Mouse (Mus musculus): ENCODE results near the gene Sco1.
A peak's percentile ranks its signal among the peaks of the same experiment; 100 is the strongest.
"Not testable (repeated sequence)": the region's sequence is repeated elsewhere in the genome, so short reads cannot be mapped to it uniquely, and the experiment has no call there.

Sco1 gene

GRCm38 (mm10) chr11:67052321-67052952 lies at the start of gene Sco1, which contains the start of gene Adprm:
Sco1 (plus strand) TSS chr11:67052670.
Adprm (minus strand) TSS chr11:67052594.
- peak; percentile 88 to 89 for DNase-seq

GRCm38 (mm10) chr11:67002911-67003310 lies 49.6 kb upstream of the Sco1 start:
- peak; percentile 55 to 69 for DNase-seq

- DNase-seq, result peak; percentile 60 to 69
These were observed 44.5 kb upstream of the Sco1 start for GRCm38 (mm10) chr11:67007961-67008360.

GRCm38 (mm10) chr11:67008528-67008927 lies 43.9 kb upstream of the Sco1 start:
- no peak for DNase-seq

DNA sequence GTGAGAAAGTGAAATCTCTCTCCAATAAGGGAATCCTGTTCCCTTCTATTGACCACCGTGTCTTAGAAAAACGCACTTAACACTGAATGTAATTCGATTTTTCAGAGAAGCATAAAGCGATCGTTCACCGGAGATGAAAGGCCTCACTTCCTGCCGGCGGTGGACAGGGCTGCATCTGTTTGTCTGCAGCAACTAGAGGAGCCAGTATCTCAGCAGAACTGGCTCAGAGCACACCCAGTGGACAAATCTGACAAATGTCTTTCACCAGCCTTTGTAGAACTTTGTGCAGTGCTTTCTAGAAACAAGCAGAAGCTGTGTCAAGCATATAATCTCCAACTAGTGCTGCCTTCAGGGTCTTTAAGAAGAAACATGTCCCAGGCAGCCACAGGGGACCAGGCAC lies 42.0 kb upstream of the Sco1 start:
- DNase-seq, result peak; percentile 32 to 40

DNA sequence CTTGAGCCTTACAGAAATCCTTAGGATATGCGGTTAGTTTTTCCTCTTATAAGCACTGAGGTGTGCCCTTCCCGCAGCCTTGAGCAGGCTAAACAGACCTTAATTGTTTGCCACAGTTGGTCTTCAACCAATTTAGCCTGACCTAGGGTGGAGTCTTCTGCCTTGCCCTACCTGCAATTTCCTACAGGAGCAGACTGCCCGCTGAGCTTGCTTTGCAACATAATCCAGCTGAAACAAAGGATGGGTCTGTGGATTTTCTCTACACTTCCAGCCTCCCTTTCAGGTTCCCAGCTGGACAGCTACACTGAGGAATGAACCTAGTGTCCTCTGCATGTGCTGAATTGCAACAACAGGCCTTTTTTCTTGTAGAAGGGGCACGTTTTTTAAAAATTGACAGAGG lies 40.8 kb upstream of the Sco1 start:
- DNase-seq, result no peak

DNA sequence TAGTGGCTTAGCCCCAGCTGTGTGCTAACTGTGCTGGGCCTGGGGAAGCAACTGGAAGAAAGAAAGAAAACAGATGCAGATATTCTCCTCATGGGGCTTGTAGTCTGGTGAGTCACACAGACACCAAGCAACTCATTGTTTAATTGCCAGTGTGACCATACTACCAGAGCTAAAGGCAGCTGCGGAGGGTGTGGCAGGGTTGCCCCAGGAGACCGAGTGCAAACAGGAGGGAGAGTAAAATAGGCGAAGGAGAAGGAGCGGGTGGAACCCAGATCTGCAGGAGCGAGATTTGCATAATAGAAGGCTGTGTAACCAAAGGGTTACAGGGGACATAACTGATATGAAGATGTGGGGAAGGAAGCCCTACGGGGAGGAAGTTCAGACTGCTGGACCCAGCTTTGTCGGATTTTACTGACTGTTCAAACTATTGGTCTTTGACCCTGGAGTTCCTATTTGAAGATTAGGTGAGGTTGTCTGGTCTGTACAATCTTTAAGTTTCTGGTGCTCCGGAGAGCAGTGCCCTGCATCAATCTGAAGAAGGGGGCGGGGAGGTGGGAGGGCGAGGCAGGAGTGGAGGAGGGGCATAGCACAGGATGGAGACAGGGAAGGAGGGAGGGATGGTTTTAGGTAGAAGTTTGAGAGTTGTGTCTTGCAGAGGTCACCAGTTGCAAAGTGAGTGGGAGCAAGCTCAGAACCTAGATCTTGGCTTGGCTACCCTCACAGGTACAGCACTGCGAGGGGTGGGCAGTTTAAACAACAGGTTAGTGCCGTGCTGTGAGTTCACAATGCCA lies 34.5 kb upstream of the Sco1 start:
- no peak for DNase-seq

- peak in 1 of 2 experiments; percentile 33 for DNase-seq
These were observed 32.6 kb upstream of the Sco1 start for GRCm38 (mm10) chr11:67019711-67020475.

GRCm38 (mm10) chr11:67020948-67021347 lies 31.5 kb upstream of the Sco1 start:
- peak; percentile 81 to 85 for DNase-seq

GRCm38 (mm10) chr11:67022354-67023115 lies 29.9 kb upstream of the Sco1 start:
- peak in 1 of 2 experiments; percentile 52 for DNase-seq

DNA sequence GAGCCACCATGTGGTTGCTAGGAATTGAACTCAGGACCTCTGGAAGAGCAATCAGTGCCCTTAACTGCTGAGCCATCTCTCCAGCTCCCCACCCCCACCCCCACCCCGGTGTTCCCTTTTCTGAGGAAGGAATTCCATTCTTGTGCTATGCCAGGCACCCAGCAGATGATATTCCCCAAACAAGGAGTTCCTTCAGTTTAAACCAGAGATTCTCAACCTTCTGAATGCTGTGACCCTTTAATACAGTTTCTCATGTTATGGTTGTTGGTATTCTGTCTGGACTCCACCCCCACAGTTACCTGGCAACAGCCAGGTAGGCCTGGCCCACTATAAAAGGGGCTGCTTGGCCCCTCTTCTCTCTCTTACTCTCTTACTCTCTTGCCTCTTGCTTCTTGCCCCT lies 29.3 kb upstream of the Sco1 start:
- DNase-seq, result not testable (repeated sequence)

GRCm38 (mm10) chr11:67023802-67024340 lies 28.6 kb upstream of the Sco1 start:
- no peak for DNase-seq

DNA sequence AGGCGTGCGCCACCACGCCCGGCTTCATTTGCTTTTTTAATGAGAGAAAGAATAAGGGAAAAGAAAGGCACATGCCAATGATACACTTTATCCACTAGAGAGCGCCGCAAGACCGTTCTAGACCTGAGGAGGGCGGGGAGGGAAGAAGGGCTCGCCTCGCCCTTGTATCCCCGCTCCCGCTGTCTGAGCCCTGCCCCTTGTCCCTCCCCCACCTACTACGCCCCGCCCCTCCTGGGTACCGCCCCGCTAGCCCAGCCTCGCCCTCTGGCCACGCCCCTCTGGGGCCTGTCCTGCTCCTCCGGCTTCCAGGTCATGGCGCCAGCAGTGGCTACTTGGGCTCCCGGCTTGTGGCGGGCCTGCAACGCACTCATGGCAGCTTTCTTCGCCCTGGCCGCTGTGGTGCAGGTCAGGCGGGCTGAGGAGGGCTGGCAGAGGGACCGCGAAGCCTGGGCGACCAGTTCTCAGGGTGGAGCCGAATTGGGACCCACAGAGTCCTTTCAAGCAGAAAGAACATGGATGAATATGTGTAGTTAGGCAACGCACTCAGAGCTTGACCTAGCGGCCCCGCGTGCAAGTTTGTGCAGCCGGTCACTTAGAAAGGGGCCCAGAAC lies 27.5 kb upstream of the Sco1 start, which contains the start of gene Tmem220:
TSS of gene Tmem220 (plus strand) at position 288 of the 611 bp plus-strand sequence.
- DNase-seq, result peak; percentile 91 to 93

DNA sequence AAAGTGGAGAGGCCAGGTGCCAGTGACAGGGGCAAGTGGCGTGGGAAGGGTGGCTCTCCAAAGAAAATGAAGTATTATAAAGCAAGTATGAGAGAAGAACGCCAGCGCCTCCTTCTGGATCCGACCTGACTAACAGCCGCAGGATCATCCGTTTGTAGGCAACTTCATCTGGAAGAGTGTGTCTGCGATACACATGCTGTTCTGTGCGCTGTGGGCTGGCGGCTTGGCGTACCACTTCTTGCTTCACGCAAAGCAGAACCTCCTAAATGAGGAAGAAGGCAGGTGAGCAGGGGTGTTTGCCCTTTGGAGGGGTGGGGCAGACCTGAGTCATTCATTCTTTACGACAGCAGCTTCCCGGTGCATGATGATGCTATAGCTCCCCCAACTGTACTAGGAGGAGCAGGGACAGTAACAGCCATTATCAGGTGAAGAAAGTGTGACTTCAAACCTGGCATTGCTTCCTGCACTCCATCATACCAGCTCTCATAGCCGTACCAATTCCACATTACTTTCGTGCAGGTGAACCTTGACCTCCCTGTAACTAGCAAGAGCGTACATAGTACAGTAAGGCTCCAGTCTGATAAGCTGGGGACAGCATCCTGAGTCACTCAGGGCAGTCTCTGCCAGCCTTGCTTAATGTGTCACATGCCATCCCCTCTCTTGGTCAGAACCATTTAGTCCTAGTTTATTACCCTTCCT lies 21.4 kb upstream of the Sco1 start:
- no peak for DNase-seq

- DNase-seq, result no peak
These were observed 20.9 kb upstream of the Sco1 start for GRCm38 (mm10) chr11:67031603-67031915.

DNA sequence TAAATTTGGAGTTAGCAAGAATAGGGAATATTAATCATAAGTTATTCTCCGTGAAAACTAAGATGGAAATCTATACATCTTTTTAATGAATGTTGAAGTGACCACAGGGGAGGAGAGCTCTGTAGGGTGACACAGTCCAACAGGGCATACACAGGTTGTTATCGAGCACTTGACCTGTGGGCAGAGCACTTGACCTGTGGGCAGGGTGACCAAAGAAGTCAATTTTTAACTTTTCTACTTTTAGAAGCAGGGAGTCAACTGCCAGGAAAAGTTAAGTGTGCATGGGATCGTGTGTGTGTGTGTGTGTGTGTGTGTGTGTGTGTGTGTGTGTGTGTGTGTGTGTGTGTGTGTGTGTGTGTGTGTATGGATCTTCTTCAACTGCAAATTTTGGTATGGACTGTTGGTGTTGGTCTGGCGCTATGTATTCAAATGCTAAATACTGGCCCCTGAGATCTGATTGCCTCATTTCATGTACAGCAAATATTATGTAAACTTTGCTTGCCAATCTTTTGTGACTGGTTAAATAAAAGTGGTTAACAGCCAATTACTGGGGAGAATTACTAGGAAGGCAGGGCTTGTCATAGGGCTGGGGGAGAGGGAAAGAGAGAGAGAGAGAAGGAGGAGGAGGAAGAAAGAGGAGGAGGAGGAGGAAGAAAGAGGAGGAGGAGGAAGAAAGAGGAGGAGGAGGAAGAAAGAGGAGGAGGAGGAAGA lies 17.5 kb upstream of the Sco1 start:
- DNase-seq, result no peak

- no peak for DNase-seq
These were observed 16.2 kb upstream of the Sco1 start for GRCm38 (mm10) chr11:67036229-67036628.

DNA sequence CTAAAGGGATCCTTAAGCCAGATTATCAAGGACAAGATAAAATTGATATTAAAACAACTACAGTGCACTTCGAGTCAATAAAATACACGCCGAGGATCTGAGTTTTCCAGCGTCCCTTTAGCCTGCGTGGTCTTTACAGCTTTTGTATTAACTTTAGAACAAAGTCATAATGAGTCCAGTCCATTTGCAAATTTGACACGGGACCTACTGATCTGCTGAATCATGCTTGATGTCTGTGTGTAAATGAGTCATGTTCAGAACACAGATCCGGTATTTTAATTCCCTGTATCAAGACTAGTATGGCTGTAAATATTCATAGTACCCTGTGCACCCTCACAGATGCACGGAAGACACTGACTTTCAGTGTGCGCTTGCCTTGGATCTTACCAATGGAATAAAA lies 15.6 kb upstream of the Sco1 start:
- no peak for DNase-seq

DNA sequence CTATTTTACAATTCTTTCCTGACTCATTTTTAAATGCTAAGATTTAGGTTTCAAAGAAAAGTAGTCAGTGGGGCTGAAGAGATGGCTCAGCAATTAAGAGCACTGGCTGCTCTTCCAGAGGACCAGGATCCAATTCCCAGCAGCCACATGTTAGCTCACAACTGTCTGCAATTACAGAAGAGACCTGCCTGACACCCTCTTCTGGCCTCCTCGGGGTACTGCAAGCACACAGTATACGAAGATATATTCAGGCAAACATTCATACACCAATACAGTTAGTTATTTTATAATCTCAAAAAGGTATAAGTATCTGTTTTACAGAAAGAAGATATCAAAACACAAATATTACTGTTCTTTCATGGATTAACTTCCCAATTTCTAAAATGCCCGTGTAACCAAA lies 12.7 kb upstream of the Sco1 start:
- no peak for DNase-seq

- DNase-seq, result no peak
These were observed 12.0 kb upstream of the Sco1 start for GRCm38 (mm10) chr11:67040483-67040882.

- DNase-seq, result no peak
These were observed 9.5 kb upstream of the Sco1 start for GRCm38 (mm10) chr11:67043007-67043406.
